Mouse (Mus musculus): ENCODE measurements at regions not wholly inside any gene's neighbourhood (a gene's known extent, or its start where the extent isn't known, plus 50 kb on each side); places are given as distances from the start of the nearest gene placed in this dataset.
"Not testable (repeated sequence)": the region's sequence is repeated elsewhere in the genome, so short reads cannot be mapped to it uniquely, and the experiment has no call there.

DNA sequence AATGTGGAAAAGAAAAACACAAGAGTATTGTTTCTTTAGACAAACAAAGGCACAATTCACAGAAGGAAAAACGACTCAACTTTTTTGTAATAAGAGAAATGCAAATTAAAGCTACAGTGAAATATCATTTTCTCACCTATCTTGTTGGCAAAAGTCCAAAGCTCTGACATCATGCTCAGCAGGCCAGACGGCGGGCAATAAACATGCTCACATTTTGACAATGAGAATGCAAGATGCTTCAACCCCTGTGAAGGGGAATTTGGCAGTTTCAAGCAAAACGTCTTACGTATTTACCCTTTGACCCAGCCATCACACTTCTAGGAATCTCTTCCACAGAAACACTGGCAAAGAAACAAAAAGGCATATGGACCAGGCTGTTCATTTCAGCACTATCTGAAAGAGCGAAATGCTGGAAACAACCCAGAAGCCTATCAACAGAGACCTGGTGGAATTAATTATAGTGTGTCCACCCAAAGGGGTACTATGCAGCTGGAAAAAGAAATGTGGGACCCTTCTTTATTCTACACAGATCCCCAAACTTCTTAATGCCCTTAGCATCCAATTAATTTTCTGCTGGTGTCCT is 203.4 kb upstream of the 2610301B20Rik start:
- intact Hi-C loops (cut with DNase I) = no loop called here
- DNase-seq (ENCODE audit: low spot score in 2 of 2) = no peak

DNA sequence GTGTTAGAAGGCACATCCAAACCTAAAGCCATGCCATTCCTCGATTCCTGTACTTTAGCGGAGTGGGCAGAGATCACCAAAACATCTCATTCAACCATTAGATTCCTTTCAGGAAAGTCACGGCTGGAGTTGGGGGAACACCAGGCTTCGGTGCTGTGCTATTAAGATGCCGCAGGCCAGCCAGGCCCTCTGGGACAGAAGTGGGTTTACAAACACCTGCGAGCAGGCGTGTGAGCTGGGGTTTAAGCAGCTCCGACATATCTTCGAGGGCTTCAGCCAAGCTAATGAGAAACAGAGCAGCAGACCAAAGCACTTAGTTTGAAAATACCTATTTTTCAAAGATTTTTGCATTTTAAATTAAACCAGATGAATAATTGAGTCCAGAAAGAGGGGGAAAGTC is 183.2 kb upstream of the 2610301B20Rik start:
- intact Hi-C loops (cut with DNase I) = no loop called here

DNA sequence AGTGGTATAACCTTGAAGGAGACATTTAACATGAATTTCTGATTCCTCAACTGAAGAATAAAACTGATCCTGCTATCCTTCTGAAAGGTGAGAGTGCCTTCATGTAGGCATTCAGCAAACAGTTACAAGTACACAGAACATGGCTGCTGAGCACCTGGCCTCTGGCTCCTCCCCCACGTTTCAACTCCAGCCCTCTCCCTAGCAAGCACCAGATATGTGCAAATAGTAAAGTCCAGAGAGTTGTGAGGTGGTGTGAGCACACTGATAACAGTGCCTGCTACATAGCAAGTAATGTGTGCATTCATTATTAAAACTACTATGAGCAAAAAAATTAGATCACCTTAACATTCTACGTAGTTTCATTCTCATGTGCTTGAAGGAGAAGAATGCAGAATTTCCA is 181.4 kb upstream of the 2610301B20Rik start:
- intact Hi-C loops (cut with DNase I) = no loop called here

More for the DNA sequence above, 183.2 kb upstream of the 2610301B20Rik start:
- DNase-seq (ENCODE audit: low spot score in 2 of 2) = no peak

DNA sequence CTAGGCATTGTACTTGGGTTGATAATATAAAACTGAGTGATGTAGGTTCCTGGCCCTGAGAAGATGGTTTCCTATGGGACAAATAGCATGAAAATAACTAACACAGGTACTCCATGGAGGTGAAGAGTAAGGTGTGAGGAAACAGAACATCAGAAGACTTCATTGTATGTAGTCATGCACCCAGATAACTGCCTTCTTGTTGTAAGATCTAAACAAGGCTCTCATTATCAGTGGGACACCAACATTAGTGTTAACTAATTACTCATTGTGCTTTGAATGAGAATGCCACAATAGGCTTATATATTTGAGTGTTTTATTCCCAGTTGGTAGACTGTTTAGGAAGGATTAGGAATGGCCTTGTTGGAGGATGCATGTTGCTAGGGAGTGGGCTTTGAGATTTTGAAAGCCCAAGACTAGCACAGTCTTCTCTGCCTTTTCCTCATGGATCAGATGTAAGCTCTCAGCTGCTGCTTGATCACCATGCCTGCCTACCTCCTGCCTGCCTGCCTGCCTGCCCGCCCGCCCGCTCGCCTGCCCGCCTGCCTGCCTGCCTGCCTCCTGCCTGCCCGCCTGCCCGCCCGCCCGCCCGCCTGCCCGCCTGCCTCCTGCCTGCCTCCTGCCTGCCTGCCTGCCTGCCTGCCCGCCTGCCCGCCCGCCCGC is 180.7 kb upstream of the 2610301B20Rik start:
- no peak for DNase-seq (ENCODE audit: low spot score in 2 of 2)
- intact Hi-C loops (cut with DNase I) = no loop called here

More for the DNA sequence above, 181.4 kb upstream of the 2610301B20Rik start:
- DNase-seq (ENCODE audit: low spot score in 2 of 2) = no peak

DNA sequence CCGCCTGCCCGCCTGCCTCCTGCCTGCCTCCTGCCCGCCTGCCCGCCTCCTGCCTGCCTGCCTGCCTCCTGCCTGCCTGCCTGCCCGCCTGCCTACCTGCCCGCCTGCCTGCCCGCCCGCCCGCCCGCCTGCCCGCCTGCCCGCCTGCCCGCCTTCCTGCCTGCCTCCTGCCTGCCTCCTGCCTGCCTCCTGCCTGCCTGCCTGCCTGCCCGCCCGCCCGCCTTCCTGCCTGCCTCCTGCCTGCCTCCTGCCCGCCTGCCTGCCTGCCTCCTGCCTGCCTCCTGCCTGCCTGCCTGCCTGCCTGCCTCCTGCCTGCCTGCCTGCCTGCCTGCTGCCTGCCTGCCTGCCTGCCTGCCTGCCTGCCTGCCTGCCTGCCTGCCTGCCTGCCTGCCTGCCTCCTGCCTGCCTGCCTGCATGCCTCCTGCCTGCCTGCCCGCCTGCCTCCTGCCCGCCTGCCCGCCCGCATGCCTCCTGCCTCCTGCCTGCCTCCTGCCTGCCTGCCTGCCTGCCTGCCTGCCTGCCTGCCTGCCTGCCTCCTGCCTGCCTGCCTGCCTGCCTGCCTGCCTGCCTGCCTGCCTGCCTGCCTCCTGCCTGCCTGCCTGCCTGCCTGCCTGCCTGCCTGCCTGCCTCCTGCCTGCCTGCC is 180.1 kb upstream of the 2610301B20Rik start:
- DNase-seq (ENCODE audit: low spot score in 2 of 2); intact Hi-C loops (cut with DNase I): not testable (repeated sequence)

DNA sequence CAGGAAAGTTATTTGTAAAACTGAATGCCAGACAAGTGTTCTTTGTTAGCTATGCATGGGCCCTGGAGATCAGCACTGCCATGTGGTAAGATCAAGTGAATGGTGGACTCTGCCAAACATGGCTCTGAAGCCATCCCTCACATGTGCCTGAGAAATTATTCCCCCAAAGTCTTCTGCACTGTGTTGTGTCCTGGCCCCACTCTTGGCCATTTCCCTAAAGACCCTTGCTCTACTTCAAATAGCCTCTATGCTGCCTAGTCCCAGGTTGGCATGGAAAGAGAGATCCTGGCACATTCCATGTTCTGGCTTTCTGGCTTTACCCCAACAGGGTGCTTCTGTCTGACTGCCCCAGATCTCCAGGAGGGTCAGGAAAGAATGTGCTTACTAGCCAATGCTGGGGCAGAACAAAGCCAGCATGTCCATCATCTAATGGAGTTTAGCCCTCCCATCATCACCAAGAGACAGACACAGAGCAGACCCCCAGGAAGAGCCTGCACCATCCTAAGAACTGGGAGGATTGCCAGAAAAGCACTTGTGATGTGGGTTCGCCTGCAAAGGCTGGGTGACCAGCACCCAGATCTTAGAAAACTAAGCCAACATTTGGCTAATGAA is 177.0 kb upstream of the 2610301B20Rik start:
- intact Hi-C loops (cut with DNase I) = no loop called here
- DNase-seq (ENCODE audit: low spot score in 2 of 2) = no peak

DNA sequence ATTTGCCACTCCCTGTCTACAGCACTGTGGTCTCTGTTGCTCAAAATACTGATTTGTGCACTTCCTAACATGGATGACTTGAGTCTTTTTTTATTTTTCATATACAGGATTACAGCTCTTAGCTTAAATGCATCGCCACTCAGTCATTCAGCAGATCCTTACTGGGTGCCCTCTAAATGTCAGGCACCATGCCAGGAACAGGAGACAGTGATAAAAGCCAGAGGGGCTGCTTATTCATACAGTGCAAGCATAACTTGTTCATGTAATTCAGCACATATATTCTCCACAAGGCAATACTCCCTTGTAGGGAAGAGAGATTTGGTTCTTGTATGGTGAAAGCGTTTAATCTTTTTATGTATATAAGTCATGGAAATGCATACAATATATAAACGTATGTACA is 175.7 kb upstream of the 2610301B20Rik start:
- intact Hi-C loops (cut with DNase I) = no loop called here
- no peak for DNase-seq (ENCODE audit: low spot score in 2 of 2)

DNA sequence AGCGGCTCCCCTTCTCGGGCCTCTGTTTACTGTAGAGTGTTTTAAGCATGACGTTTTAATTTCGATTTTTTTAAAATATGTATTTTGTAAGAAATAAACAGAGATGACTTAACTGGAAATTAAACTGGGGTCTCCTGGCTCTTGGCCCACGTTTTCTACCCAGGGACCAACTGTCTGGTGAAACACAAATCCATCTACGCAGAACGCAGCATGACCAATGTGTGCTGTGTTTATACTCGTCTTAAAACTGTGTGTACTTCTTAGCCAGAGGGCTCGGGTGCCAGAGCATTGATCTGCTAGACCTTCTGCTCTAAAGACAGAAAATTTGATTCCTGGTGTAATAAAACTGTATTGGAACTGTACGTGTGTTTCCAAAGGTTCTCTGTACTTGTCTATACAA is 172.8 kb upstream of the 2610301B20Rik start:
- intact Hi-C loops (cut with DNase I) = no loop called here
- no peak for DNase-seq (ENCODE audit: low spot score in 2 of 2)

DNA sequence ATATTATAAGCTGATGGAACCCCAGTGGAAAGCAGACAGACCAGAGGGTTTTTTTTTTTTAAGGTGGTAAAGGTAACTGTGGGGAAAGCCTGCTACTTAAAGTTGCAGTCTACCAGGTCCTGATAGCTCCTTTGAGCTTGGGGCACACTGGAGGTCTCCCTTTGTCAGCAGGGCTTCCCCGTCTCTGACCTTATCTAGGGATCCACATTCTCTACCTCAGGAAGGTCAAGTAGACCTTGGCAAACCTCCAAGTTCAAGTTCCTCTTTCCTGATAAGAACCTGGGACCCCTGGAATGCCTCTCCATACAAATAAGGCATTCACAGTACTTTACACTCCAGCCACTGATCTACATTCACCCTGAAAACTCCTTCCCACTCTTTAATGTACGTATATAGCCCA is 171.1 kb upstream of the 2610301B20Rik start:
- intact Hi-C loops (cut with DNase I) = no loop called here
- DNase-seq (ENCODE audit: low spot score in 2 of 2) = no peak

DNA sequence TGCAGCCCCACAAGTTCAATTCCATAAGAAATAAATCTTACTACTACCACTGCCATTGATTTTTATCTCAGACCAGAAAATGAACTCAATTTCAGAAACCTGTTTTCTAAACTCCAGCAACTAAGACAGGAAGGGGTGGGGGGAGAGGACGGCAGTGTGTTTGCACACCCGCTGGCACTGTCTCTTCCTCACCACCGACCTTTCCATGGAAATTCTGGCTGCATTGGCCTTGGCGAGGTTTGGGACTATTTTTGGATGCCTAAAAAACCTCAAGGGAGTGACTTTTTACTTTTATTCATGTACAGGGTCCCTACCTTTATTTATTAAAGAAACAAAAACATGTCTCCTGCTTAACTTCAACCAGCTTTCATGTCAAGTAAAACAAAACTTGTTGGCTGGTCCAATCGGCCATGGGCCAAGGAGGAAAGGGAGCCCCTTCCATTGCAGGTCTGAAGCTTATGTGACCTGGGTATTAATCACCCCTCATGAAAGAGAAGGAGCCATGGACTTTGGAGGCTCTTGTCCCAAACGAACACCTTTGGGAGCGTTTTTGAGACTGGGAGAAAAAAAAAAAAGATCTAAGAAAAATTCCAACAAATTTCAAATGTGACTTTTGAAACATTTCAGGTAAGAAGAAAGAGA is 167.2 kb upstream of the 2610301B20Rik start:
- no peak for DNase-seq (ENCODE audit: low spot score in 2 of 2)
- intact Hi-C loops (cut with DNase I) = no loop called here

DNA sequence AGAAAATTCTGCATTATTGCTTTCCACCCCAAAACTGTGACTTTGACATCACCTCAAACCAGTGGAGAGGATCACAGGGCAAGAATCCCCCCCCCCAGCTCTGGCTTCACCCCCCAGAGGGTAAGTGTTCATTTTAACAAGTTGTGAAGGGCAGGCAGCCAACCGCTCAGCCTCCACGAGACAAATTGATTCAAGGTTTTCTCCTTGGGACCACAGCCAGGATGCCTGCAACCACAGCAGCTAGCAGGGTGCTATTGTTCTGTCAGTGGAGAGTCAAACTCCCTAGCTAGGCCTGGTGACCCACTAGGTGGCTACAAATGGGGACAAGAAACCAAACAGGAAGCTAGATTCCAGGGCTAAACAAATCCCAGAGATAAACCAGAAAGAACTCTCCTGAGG is 166.6 kb upstream of the 2610301B20Rik start:
- intact Hi-C loops (cut with DNase I) = no loop called here

DNA sequence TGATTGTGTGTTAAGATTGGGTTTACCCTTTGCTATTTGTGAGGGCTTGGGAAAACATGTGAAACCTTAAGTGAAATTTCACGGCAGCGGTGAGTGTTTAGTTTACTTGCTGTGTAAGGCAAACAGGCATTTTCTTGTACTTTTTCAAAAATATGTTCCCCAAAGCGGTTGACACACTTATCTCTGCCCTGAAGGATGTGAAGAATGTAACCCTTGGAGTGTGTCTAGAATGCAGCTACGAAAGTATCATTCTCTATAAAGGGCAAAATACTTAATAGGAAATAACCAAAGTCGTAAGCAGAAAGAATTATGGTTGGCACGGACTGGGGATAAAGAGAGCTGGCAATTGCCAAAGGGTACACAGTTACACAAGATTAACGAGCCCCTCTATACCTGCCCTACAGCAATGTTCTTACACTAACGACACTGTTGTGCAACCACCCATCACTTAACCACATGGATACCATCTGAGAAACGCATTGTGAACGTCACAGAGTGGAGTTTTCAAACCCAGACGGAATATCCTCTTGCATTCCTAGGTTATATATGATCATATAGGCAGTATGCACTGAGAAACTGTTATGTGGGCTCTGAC is 162.3 kb upstream of the 2610301B20Rik start:
- intact Hi-C loops (cut with DNase I) = no loop called here

More for the DNA sequence above, 166.6 kb upstream of the 2610301B20Rik start:
- peak in 1 of 2 experiments; percentile 34 for DNase-seq (ENCODE audit: low spot score in 2 of 2)

DNA sequence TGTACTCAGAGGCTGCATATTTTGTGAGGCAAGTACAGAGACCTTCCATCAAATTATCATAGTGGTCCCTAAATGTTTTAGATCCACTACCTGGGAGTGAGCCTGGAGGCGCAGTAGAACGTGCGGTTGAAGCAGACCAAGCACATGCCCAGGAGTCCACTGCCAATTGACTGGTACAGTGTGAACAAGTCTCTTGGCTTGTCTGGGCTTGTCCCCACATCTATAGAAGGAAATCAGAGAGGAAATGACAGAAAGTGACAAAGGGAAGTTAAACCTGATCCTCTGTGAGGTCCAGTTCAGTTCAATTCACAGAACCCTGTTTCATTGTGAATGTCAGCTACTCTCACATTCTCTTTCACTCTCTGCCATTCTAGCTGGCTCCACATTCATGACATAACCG is 151.0 kb upstream of the 2610301B20Rik start:
- intact Hi-C loops (cut with DNase I) = no loop called here
- no peak for DNase-seq (ENCODE audit: low spot score in 2 of 2)

More for the DNA sequence above, 162.3 kb upstream of the 2610301B20Rik start:
- no peak for DNase-seq (ENCODE audit: low spot score in 2 of 2)

DNA sequence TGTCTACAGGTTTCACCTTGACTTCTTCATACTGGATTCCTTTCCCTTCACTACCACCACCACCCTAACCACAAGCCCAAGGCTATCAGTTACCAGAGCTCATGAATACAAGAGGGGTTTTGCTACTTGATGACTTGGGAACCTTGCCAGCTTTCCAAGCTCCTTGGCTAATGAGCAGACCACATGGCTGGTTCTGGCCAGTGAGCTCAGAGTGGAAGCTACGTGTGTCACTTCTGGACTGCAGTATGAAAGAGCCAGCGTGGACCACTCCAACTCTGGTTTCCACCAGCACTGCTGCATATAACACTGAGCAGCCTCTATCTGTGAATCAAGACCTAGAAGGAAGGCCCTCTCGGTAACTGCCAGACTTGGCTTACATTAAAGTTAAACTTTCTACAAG is 146.4 kb upstream of the 2610301B20Rik start:
- DNase-seq (ENCODE audit: low spot score in 2 of 2) = no peak

DNA sequence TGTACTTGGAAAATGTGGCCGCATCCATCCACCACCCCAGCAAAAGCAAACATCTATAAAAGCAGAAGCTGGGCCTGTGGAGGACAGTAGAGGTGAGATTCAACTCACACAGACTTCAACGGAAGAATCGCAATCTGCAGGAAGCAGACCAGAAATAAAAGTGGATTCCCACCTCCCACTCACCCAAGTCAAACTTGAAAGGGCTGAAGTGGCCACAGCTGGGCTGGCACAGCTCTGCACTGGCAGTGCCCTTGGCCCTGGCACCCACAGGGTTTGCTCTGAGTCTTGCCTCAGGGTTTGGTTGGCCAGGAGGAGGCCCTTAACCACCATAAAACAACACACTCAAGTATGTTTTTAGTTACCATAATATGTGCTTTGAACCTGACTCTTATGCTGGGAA is 129.1 kb upstream of the 2610301B20Rik start:
- DNase-seq (ENCODE audit: low spot score in 2 of 2) = no peak
- intact Hi-C loops (cut with DNase I) = no loop called here

More for the DNA sequence above, 146.4 kb upstream of the 2610301B20Rik start:
- intact Hi-C loops (cut with DNase I) = no loop called here

DNA sequence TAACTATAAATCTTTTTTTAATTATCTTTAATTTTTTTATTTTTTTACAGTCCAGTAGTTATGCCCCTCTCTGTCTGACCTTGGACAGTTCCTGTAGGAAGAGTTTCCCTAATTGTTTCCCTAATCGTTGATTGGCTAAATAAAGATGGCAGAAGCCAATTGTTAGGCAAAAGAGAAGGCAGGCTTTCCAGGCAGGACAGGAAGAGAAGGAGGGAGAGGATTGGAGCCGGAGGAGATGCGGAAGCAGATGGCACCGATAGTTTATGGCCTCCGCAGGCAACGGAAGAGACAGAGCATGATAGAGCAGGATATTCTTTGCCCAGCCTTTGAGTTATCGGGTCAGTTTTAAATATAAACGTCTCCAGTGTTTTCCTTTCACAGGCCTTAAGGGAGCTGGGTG is 125.5 kb upstream of the 2610301B20Rik start:
- intact Hi-C loops (cut with DNase I) = no loop called here
- no peak for DNase-seq (ENCODE audit: low spot score in 2 of 2)

DNA sequence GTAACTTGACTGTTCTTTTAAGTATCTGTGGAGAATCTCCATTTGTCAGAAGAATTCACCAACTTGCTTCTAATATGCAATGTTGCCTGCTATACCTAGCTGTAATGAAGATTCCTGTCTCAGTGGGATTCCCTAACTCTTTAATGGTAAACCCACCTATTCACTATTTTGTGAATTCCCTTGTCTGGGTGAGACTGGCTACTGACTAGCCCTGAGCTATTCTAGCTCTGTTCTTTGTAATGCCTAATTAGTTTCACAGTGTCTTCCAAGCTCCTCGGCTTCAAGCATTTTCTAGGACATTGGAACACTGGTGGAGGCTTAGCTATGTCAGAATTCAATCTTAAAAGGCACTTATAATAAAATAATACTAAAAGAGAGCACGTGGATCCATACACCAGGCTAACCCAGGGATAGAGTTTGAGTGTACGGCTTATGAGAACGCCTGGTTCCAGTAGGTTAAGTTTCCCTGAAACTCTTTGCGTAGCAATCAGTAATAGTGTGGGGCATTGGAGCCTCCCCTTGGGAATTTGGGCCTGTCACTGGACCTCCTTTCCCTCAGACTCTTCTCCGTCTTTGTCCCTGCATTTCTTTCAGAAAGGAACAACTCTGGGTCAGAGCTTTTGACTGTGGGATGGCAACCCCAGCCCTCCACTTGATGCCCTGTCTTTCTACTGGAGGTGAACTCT is 123.8 kb upstream of the 2610301B20Rik start:
- intact Hi-C loops (cut with DNase I); DNase-seq (ENCODE audit: low spot score in 2 of 2): not testable (repeated sequence)

DNA sequence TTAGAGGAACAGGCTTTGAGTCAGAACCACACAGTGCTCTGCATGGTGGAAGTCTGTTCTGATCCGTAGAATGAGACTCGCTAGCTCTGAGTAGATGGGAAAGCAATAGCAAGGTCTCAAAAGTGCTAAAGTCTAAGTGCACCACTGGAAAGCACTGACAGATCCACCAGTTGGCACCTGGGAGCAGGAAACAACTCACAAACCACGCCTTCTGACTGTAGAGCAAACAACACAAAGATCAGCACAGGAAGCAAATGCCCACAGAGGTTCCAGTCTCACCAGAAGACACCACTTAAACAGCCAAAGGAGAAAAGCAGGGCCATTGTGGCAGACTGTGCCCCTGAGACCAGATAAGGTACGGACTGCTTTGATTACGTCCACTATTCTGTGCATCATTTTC is 121.1 kb upstream of the 2610301B20Rik start:
- intact Hi-C loops (cut with DNase I) = no loop called here

DNA sequence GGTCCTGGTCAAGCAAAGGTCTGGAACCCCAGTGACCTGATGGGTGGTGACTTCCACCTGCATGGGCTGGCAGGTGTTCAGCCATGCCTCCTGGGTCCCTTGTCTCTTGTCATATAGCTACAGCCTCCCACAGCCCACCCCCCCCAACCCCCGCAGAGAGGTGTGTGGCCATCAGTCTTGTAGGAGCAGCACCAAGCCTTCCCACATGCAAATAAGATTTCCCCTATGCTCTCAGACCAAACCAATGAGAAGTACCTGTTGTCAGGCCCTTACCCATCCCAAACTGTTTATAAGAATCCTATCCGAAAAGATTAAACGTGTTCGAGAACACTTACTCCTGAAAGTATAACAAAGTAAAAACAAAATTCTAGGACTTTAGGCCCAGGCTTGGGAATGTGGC is 114.8 kb upstream of the 2610301B20Rik start:
- no peak for DNase-seq (ENCODE audit: low spot score in 2 of 2)
- intact Hi-C loops (cut with DNase I) = no loop called here

More for the DNA sequence above, 121.1 kb upstream of the 2610301B20Rik start:
- no peak for DNase-seq (ENCODE audit: low spot score in 2 of 2)
